Mouse (Mus musculus): ENCODE results near the gene Tfdp2. TPM values are rescaled to one million over a fixed set of nuclear protein-coding genes. Genes with fewer than 3 reads are reported as not detected.

The Tfdp2 gene
- polyA plus RNA-seq (2021; fragmentation: Nextera tagmentation), result 32.0 and 32.8 TPM in 2 replicates
- long read RNA-seq, experiment 1, partial matches to known transcripts, result 13 of 38 reads
- long read RNA-seq, experiment 1, other reads (novel, unspliced or antisense), result 21 of 38 reads
- long read RNA-seq, experiment 2, full-length matches to known transcripts, result 30 of 101 reads
- long read RNA-seq, experiment 2, partial matches to known transcripts, result 4 of 101 reads
- long read RNA-seq, experiment 2, other reads (novel, unspliced or antisense), result 67 of 101 reads

DNA sequence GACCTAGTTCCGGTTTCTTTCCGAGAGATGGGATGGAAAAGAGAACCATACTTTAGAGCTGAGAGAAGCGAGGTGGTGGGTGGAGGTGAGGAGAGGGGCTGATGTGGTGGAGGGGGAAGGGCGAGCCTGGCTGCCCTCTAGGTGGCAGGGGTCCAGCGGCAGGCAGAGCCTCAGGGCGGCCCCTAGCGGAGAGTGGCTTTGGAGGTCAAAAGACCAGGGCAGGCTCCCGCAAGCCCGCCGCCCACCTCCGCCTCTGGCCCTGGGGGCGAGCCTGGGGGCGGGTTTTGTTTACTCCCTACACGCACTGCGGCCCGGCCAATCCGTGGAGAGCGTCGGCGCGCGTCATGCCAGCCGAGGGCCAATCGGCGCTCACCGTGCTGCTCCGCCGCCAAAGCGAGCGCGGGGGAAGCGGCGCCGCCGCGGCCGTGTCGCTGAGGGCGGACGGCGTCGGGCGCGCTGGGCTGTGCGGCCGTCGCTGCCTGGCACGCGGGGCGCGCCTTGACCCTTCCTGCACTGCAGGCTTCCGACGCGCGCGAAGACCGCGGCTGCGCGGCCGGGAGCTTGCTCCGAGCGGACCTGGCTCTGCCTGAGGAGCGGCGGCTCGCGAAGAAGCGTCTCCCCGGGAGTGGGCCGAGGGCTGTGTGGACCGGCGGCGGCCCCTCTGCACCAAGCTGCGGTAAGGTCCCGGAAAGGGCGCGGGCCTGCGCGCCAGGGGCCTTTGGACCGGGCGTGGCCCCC is at the start of gene Tfdp2:
Gene Tfdp2 (plus strand): TSS at position 391 of the 738 bp plus-strand sequence.

GRCm38 (mm10) chr9:96364141-96364838 is 168.2 kb downstream of the Tfdp2 start, which contains the start of gene Atp1b3:
TSS of gene Atp1b3 (minus strand) at chr9:96364442.

Other genes with a start within 250 kb of the Tfdp2 start
- gene Xrn1, start 241.5 kb upstream of the Tfdp2 start, polyA plus RNA-seq (2021; fragmentation: Nextera tagmentation), result 5.0 and 5.6 TPM in 2 replicates
- gene Gk5, start 76.9 kb upstream of the Tfdp2 start, polyA plus RNA-seq (2021; fragmentation: Nextera tagmentation), result 0.70 and 0.89 TPM in 2 replicates
- 69.7 and 76.8 TPM in 2 replicates for gene Atp1b3, start 168.2 kb downstream of the Tfdp2 start, polyA plus RNA-seq (2021; fragmentation: Nextera tagmentation)

Measured in layer of hippocampus, adult 6 months (tissue).